Mouse (Mus musculus): ENCODE data around the gene Hdhd5. TPM values are rescaled to one million over a fixed set of nuclear protein-coding genes. Genes with fewer than 3 reads are reported as not detected.

Hdhd5 gene
- polyA plus RNA-seq, 3 experiments from 2014 or later: 24.6 to 38.9 (median 33.1) TPM

GRCm38 (mm10) chr6:120532594-120532993 lies 1.5 kb upstream of the Hdhd5 start:
- ATAC-seq: no peak

DNA sequence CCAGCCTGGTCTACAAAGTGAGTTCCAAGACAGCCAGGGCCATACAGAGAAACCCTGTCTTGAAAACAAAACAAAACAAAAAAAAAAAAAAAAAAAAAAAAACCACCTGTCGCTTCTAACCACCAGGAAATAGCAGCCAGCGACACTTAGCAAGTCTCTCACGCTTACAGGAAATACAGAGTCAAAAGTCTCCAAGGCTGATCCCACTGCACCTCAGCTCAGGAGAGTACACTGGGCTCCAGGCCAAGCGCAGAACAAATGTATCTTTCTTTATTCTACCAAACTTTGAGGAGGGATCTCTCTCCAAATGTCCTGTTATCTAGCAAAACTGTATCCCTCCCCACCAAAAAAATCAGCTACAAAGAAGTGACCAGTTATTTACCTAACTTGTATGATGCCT lies 2.0 kb downstream of the Hdhd5 start:
- ATAC-seq: peak; percentile 48

DNA sequence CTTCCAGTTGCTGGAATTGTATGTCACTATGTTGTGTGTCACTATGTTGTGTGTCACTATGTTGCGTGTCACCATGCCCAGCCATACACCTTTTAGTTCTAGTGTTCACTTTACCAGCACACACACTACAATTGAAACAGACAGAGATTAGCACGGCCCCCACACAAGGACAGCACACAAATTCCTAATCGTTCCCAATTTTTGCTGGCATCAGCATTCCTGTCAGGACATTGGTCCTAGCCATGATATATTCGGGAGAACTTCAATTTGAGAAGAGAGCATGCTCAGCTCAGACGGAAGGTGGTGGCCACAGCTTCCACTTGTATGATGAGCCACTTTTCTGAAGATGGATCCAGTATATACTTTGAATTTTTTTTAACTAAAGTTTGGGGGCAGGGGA lies 6.3 kb downstream of the Hdhd5 start:
- no peak for ATAC-seq

DNA sequence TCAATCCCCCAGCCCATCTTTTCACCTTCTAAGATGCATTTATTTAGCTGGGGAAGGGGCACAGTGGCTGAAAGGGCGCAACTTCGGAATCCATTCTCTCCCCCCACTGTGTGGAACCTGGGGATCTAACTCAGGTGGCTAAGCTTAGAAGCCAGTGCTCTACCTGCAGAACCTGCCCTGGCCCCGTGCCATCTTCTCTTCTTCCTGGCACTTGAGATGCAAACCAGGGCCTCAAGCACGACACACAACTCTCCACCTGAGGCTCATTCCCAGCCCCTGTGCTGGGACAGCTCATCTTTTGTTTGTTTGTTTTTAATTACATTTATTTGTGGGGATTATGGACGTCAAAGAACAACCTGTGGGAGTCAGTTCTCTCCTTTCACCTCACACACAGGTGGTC lies 11.5 kb downstream of the Hdhd5 start:
- no peak for ATAC-seq

GRCm38 (mm10) chr6:120517311-120517710 lies 13.8 kb downstream of the Hdhd5 start:
- no peak for ATAC-seq

- ATAC-seq: no peak
These were observed 14.2 kb downstream of the Hdhd5 start for GRCm38 (mm10) chr6:120516879-120517278.

DNA sequence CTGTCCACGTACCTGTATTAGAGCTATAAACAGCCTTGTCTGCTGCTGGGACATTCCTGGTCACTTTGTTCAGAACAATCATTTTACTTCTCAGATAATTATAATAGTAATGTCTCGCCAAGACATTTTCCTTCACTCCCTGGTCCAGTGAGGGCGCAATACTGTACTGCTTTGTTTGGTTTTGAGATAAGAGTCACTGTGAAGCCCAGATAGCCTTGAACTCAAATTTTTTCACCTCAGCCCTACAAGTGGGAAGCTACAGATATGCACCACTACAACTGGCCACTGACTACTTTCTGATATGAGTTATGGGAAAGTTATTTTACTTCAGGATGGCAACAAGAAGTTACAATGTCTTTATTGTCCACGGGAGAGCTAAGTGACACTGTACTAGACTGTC lies 14.7 kb downstream of the Hdhd5 start:
- ATAC-seq: no peak

DNA sequence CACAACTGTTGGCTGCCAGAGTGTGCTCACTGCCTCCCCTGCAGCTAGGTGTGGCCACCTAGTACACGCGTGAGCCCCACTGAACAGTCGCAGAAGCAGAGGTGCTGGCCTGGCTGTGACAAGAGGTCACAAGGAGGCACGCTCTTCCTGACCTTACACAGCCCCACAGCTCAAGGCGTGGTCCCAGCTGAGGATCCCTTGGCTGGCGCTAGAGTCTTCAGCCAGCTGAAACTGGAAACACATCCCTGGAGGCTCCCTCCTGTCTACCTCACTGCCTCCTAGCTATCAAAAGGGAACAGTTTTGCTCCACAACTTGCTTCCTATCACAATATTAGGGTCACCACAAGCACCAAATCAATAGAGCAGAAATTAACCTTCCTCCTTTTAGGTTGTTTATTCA lies 19.9 kb downstream of the Hdhd5 start:
- no peak for ATAC-seq

- ATAC-seq: peak; percentile 62
These were observed 20.7 kb downstream of the Hdhd5 start for GRCm38 (mm10) chr6:120510425-120510824.

GRCm38 (mm10) chr6:120509975-120510374 lies 21.1 kb downstream of the Hdhd5 start:
- ATAC-seq: no peak

- peak; percentile 53 for ATAC-seq
These were observed 22.5 kb downstream of the Hdhd5 start for GRCm38 (mm10) chr6:120508645-120509044.

DNA sequence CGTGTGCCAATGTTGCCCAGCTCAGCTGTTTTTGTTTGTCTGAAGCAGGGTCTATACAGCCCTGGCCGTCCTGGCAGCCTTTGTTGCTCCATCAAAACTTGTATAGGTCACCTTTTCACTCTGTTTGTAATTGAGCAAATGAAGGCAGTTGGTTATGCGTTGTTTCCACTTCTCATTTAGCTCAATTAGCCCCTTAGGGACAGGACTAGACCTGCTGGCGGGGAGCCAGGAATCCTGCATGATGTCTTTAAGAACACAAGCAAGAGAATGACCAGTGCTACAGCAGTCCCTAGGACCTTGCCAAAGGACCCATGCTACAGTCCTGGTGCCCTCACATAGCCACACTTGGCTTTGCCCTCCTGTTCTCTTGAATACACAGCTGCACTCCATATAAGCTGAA lies 25.6 kb downstream of the Hdhd5 start:
- ATAC-seq: no peak

- no peak for ATAC-seq
These were observed 27.1 kb downstream of the Hdhd5 start for GRCm38 (mm10) chr6:120504051-120504450.

GRCm38 (mm10) chr6:120496544-120496943 lies 34.6 kb downstream of the Hdhd5 start:
- ATAC-seq: no peak

- peak; percentile 19 for ATAC-seq
These were observed 37.5 kb downstream of the Hdhd5 start, which contains the start of gene Tmem121b for GRCm38 (mm10) chr6:120493374-120494181. Gene Tmem121b (minus strand): TSS chr6:120493807.

GRCm38 (mm10) chr6:120492499-120493373 lies 38.4 kb downstream of the Hdhd5 start:
- peak; percentile 36 for ATAC-seq

DNA sequence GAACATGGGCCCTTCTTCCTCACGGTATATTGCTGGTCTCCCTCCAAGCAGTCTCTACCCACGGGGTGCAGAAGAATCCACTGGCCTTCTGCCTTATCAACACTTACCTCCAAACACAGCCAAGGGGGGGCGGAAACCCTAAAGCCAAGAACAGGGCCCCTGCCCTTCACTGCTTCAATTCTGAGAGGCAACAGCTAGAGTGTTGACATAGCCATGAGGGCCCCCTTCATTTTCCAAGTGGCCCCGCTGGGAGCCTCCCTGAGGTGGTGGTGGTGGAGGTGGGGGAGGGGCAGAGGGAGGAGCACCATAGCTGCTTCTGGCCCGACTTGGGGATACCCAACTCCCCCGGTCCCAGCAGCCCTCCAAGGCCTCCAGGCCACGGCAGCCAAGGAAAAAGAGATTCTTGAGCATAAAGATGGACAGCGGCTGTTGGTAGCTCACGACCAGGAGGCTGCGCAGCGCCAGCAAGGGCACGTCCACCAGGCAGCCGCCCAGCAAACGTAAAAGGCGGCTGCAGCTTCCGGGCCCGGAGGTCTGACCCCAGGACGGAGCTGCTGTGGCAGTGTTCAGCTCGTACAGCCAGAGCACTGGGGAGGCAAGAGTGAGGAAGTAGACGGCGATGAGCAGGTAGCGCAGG lies 39.1 kb downstream of the Hdhd5 start:
- peak; percentile 39 for ATAC-seq

GRCm38 (mm10) chr6:120491064-120491463 lies 40.1 kb downstream of the Hdhd5 start:
- no peak for ATAC-seq

GRCm38 (mm10) chr6:120489461-120489860 lies 41.7 kb downstream of the Hdhd5 start:
- no peak for ATAC-seq

DNA sequence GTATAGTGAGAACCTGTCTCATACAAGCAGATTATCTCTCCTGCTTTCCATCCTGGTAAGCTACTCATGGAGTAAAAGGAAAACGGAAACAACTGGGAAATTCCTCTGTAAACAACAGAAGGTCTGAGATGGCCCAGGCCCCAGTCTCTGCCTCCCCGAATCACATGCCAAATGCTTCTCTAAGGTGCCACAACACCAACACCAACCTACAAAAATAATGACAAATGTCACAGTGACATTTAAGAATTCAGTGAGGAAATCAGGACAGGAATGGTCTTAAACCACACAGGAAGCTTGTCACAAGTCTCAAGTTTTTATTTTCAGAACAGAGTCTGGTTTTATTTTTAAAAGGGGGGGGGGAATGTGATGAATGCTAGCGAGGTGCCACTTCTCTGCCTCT lies 42.5 kb downstream of the Hdhd5 start:
- peak; percentile 29 for ATAC-seq

- ATAC-seq: peak; percentile 65
These were observed 45.0 kb downstream of the Hdhd5 start for GRCm38 (mm10) chr6:120486051-120486510.

- ATAC-seq: no peak
These were observed 46.1 kb downstream of the Hdhd5 start for GRCm38 (mm10) chr6:120485038-120485437.

DNA sequence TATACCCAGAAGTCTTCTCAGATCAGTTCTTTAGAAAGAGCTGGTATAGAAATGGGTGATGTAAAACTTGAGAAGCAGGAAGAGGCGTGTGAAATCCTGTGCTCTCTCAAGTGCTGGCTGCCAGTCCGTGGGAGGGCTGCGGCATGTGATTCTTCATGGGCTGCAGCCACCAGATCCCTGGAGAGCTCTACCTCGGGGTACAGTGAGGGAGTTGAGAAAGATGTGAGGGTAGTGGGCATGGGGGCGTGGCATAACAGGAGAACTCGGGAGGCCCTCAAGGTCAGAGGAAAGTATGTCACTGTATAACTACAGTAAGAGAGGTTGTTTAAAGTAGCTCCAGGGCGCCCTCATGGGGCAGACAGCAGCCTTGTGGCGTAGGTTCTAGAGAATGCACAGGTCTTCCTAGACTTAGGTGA lies 47.9 kb downstream of the Hdhd5 start:
- peak; percentile 58 for ATAC-seq
